Mouse (Mus musculus) ovary, adult 18-20 months (tissue): ENCODE measurements around the gene Zfp383.
"Not testable (repeated sequence)": the region's sequence is repeated elsewhere in the genome, so short reads cannot be mapped to it uniquely, and the experiment has no call there.

Source experiments
- DNase-seq: peaks from one replicate; pipeline ENCODE4 v3.0.0; 2022; ENCODE audit warnings: low spot score, mixed read lengths

Zfp383 gene

GRCm38 (mm10) chr7:29941027-29941426 is 33.0 kb downstream of the Zfp383 start:
- DNase-seq = no peak

GRCm38 (mm10) chr7:29942740-29943139 is 34.7 kb downstream of the Zfp383 start:
- no peak for DNase-seq

- DNase-seq = no peak
Measured at GRCm38 (mm10) chr7:29943720-29944119, 35.7 kb downstream of the Zfp383 start.

- DNase-seq = no peak
Measured at GRCm38 (mm10) chr7:29944201-29944600, 36.2 kb downstream of the Zfp383 start.

GRCm38 (mm10) chr7:29953086-29953485 is 45.1 kb downstream of the Zfp383 start:
- no peak for DNase-seq

GRCm38 (mm10) chr7:29953513-29954401 is 45.7 kb downstream of the Zfp383 start, which contains the start of gene Zfp74:
Gene Zfp74 (minus strand): TSS chr7:29954089.
- peak; percentile 74 for DNase-seq

GRCm38 (mm10) chr7:29954731-29955130 is 46.7 kb downstream of the Zfp383 start:
- no peak for DNase-seq

- DNase-seq = no peak
Measured at GRCm38 (mm10) chr7:29956257-29956656, 48.2 kb downstream of the Zfp383 start.

GRCm38 (mm10) chr7:29958125-29958724 is 50.2 kb downstream of the Zfp383 start:
- no peak for DNase-seq

- DNase-seq = no peak
Measured at GRCm38 (mm10) chr7:29959004-29959403, 51.0 kb downstream of the Zfp383 start.

GRCm38 (mm10) chr7:29965115-29965810 is 57.2 kb downstream of the Zfp383 start:
- DNase-seq = not testable (repeated sequence)
